Mouse (Mus musculus) heart, adult 9 months (tissue): ENCODE data around the gene Samm50.
"Not testable (repeated sequence)": the region's sequence is repeated elsewhere in the genome, so short reads cannot be mapped to it uniquely, and the experiment has no call there.

Source experiments
- DNase-seq, 2 experiments: peaks; one replicate each; pipeline ENCODE4 v3.0.0; 2022; ENCODE audit warnings: low spot score in 2 of 2

Gene Samm50

GRCm38 (mm10) chr15:84192058-84192791 lies at the start of gene Samm50:
Samm50 (plus strand) TSS chr15:84192241.
- DNase-seq: peak; percentile 92 to 94

GRCm38 (mm10) chr15:84156158-84156557 lies 35.9 kb upstream of the Samm50 start:
- no peak for DNase-seq

GRCm38 (mm10) chr15:84157530-84157929 lies 34.5 kb upstream of the Samm50 start:
- DNase-seq: not testable (repeated sequence)

GRCm38 (mm10) chr15:84161871-84162270 lies 30.2 kb upstream of the Samm50 start:
- DNase-seq: no peak

GRCm38 (mm10) chr15:84166818-84167217 lies 25.2 kb upstream of the Samm50 start:
- no peak for DNase-seq

- DNase-seq: peak; percentile 92 to 96
These were observed 24.4 kb upstream of the Samm50 start, which contains the start of gene Pnpla3 for GRCm38 (mm10) chr15:84167600-84167999. Pnpla3 (plus strand) TSS chr15:84167837.

GRCm38 (mm10) chr15:84168170-84169161 lies 23.6 kb upstream of the Samm50 start:
- peak; percentile 11 to 13 for DNase-seq

GRCm38 (mm10) chr15:84169511-84169910 lies 22.5 kb upstream of the Samm50 start:
- DNase-seq: no peak

- no peak for DNase-seq
These were observed 20.9 kb upstream of the Samm50 start for GRCm38 (mm10) chr15:84171166-84171565.

GRCm38 (mm10) chr15:84178733-84179132 lies 13.3 kb upstream of the Samm50 start:
- no peak for DNase-seq

- DNase-seq: no peak
These were observed 10.0 kb upstream of the Samm50 start for GRCm38 (mm10) chr15:84182000-84182399.

- DNase-seq: no peak
These were observed 8.1 kb upstream of the Samm50 start for GRCm38 (mm10) chr15:84183967-84184366.

GRCm38 (mm10) chr15:84186196-84186595 lies 5.8 kb upstream of the Samm50 start:
- no peak for DNase-seq

GRCm38 (mm10) chr15:84188887-84189530 lies 3.0 kb upstream of the Samm50 start:
- no peak for DNase-seq

GRCm38 (mm10) chr15:84189881-84190280 lies 2.2 kb upstream of the Samm50 start:
- DNase-seq: no peak

- no peak for DNase-seq
These were observed 350 bp upstream of the Samm50 start for GRCm38 (mm10) chr15:84191724-84192057.

- peak in 1 of 2 experiments; percentile 25 for DNase-seq
These were observed 4.6 kb downstream of the Samm50 start for GRCm38 (mm10) chr15:84196486-84197165.

- no peak for DNase-seq
These were observed 15.3 kb downstream of the Samm50 start for GRCm38 (mm10) chr15:84207327-84207726.

- DNase-seq: peak; percentile 43 to 68
These were observed 17.7 kb downstream of the Samm50 start for GRCm38 (mm10) chr15:84209517-84210412.

- DNase-seq: no peak
These were observed 18.4 kb downstream of the Samm50 start for GRCm38 (mm10) chr15:84210461-84210860.
